ENCODE assay signal across 15 mouse cellular contexts in the genomic region with DNA sequence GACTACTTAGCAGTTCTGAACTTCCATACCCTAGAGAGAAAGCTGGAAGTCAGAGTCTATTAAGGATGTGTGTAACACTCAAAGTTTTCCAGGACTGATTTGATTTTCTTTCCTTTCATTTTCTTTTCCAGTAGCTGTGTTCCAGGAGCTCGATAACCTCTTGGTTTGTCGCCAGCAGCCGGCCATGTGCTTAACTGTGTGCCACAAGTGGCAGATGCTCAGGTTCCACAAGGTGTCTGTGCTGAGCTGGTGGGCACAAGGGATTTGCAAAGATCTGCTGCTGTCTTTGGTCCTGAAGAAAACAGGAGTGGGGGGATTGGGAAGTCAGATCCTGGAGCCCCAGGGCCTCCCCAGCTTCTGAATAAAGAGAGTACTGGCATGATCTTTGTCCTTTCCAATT.
"Had no signal": no experiment of that assay in that cellular context is flagged by ENCODE, and none has a peak within 500 bp of the region (broad histone marks: within the 10 kb centered on the region; RNA-seq: fewer than 3 reads in every experiment).

No protein-coding gene starts in this region.

- H3K36me3 ChIP-seq: limb, embryonic 12.5 days; liver, embryonic 13.5 days; lung, embryonic 15.5 days; midbrain, embryonic 15.5 days; neural tube, embryonic 12.5 days had no signal

- H3K9ac ChIP-seq: limb, embryonic 12.5 days; liver, embryonic 13.5 days; liver, postnatal 0 days; lung, embryonic 15.5 days; midbrain, embryonic 15.5 days; neural tube, embryonic 12.5 days had no signal

- H3K27me3 ChIP-seq: liver, embryonic 13.5 days; lung, embryonic 15.5 days; megakaryocyte, embryonic 14.5 days; midbrain, embryonic 15.5 days; neural tube, embryonic 12.5 days had no signal

- H3K4me1 ChIP-seq: limb, embryonic 12.5 days; liver, embryonic 13.5 days; lung, embryonic 15.5 days; megakaryocyte, embryonic 14.5 days; midbrain, embryonic 15.5 days; neural tube, embryonic 12.5 days had no signal

- DNase-seq: kidney, postnatal 14 days; liver; liver, embryonic 13.5 days; liver, postnatal 0 days; lung, postnatal 14 days; thymus, postnatal 14 days had no signal

- H3K9me3 ChIP-seq: limb, embryonic 12.5 days; liver, embryonic 13.5 days; lung, embryonic 15.5 days; midbrain, embryonic 15.5 days; neural tube, embryonic 12.5 days had no signal

- H3K4me3 ChIP-seq: left cerebral cortex, adult 2 months; limb, embryonic 12.5 days; liver, embryonic 13.5 days; lung, embryonic 15.5 days; midbrain, embryonic 15.5 days; neural tube, embryonic 12.5 days had no signal

- ATAC-seq: liver, postnatal 0 days; midbrain, embryonic 15.5 days had no signal

- H3K27ac ChIP-seq: left cerebral cortex, adult 2 months; limb, embryonic 12.5 days; liver, embryonic 13.5 days; lung, embryonic 15.5 days; macrophage; midbrain, embryonic 15.5 days; neural tube, embryonic 12.5 days; stomach, postnatal 0 days had no signal

- H3K4me2 ChIP-seq: limb, embryonic 12.5 days; liver, embryonic 13.5 days; lung, embryonic 15.5 days; midbrain, embryonic 11.5 days; midbrain, embryonic 15.5 days; neural tube, embryonic 12.5 days had no signal
